Mouse (Mus musculus) intestine, embryonic 16.5 days (tissue): ENCODE data around the gene Pbx1. TPM values are rescaled to one million over a fixed set of nuclear protein-coding genes. Genes with fewer than 3 reads are reported as not detected.

Experiments
- ATAC-seq: fragments of 200-750 bp; cut with Nextera tagmentation; 2 replicates; pipeline ENCODE4 v1.8.0; 2017; ENCODE audit warnings: moderate TSS enrichment, moderate library complexity
- H3K27ac ChIP-seq: fragments of 300-500 bp; sonication (generic); 2 replicates; pipeline ENCODE4 v1.5.1; 2014; ENCODE audit warnings: mild to moderate bottlenecking, low read length
- H3K27me3 ChIP-seq: fragments of 300-500 bp; sonication (generic); replicated peaks from 2 replicates; pipeline ENCODE4 v1.6.1; 2014; ENCODE audit warnings: low read length, control low read depth, mixed read lengths; ENCODE audit not compliant: control insufficient read depth, insufficient read depth
- H3K36me3 ChIP-seq: fragments of 300-500 bp; sonication (generic); 2 replicates; pipeline ENCODE4 v1.6.1; 2014; ENCODE audit warnings: low read length, control low read depth; ENCODE audit not compliant: control insufficient read depth, insufficient read depth
- H3K4me1 ChIP-seq: fragments of 300-500 bp; sonication (generic); 2 replicates; pipeline ENCODE4 v1.6.1; 2014; ENCODE audit warnings: low read length, control low read depth, mixed read lengths; ENCODE audit not compliant: control insufficient read depth, insufficient read depth
- H3K4me2 ChIP-seq: fragments of 300-500 bp; sonication (generic); 2 replicates; pipeline ENCODE4 v1.6.1; 2014; ENCODE audit warnings: low read depth, low read length, control low read depth
- H3K4me3 ChIP-seq: fragments of 300-500 bp; sonication (generic); 2 replicates; pipeline ENCODE4 v1.5.1; 2014; ENCODE audit warnings: mild to moderate bottlenecking, low read length
- H3K9ac ChIP-seq: fragments of 300-500 bp; sonication (generic); 2 replicates; pipeline ENCODE4 v1.6.1; 2014; ENCODE audit warnings: low read depth, low read length
- H3K9me3 ChIP-seq: fragments of 300-500 bp; sonication (generic); 2 replicates; pipeline ENCODE4 v1.6.1; 2016; ENCODE audit warnings: low read length, control low read depth; ENCODE audit not compliant: control insufficient read depth
- WGBS: fragments of 180-500 bp; shearing (Covaris S2); extraction: QIAGEN DNeasy Blood & Tissue Kit; methylation state at CpG from one replicate; pipeline ENCODE4 v1.1.7; 2014; 5-methylcytosine and 5-hydroxymethylcytosine counted together
- polyA plus RNA-seq: library from polyadenylated mRNA; unstranded; fragments of >200 nt; fragmentation: Nextera tagmentation; extraction: Ambion mirVana; gene quantifications from 2 replicates; pipeline ENCODE4 v1.2.1, GENCODE M21; 2015

The Pbx1 gene
- polyA plus RNA-seq, 1 experiment from 2014 or later = 17.2 TPM

DNA sequence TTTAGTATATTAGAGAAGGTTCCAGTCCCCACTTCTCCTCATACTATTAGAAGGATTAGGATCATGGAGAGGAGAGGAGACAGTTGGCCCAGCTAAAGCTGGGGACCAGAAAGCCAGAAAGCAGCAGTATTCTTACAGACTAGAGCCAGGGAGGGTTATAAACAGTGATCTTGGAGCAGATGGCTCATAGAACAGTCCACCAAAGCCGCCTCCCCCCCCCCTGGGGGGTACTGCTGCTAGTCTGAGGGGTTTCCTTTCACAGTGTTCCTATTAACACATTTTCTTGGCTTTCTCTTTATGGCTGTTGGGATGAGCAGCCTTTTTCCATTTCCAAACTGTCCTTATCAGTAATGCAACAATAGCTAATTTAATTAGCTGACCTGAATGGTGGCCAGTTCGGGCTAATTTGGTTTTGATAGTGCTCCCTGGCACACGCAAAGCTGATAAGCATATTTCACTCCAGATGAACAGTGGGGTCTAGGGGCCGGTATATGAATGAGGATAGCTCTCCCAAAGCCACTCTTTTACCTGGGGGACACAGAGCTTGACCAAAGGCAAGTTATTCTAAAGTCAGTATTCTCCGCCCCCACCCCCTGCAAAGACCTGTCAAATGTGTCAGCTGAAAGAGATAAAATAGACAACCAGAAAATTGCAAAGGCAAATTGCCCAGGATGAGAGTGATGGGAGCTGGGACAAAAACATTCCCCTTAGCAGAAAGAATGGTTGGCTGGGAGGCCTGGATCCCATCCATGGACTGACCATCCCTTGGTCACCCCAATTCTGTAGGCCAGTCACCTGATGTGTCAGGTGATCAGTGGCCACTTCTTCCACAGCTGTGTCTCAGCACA lies 307.2 kb downstream of the Pbx1 start:
- no peak overlapping the region for H3K4me3 ChIP-seq
- no peaks in the 10 kb centered on the region for H3K9me3 ChIP-seq
- H3K27me3 ChIP-seq = no peaks in the 10 kb centered on the region
- ATAC-seq = no peak
- H3K36me3 ChIP-seq = no peaks in the 10 kb centered on the region
- 77% methylated on average over 5 of the region's 5 CpGs for WGBS
- no peak overlapping the region for H3K27ac ChIP-seq
- no peaks in the 10 kb centered on the region for H3K4me1 ChIP-seq
- H3K9ac ChIP-seq = no peak overlapping the region
- H3K4me2 ChIP-seq = no peak overlapping the region

DNA sequence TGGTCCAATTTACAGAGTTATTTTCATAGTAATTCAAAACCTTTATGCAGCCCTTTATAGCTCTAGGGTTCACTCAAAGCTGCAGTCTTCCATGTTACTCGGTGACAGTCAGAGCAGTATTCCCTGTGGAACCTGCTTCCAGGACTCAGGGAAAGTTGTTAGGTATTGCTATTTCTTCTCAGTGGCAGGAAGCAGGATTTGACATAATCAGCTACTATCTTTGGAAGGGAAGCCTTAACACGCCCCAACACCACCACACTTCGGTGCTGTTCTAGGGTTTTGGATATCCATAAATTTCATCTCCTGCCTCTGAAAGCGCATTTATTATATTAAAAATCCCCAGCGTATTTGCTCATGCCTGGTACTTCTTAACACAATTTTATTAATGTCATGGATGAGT lies 314.0 kb downstream of the Pbx1 start:
- no peak overlapping the region for H3K4me2 ChIP-seq
- ATAC-seq = no peak
- WGBS = 81% methylated on average over 5 of the region's 5 CpGs
- no peaks in the 10 kb centered on the region for H3K36me3 ChIP-seq
- no peak overlapping the region for H3K27ac ChIP-seq
- no peaks in the 10 kb centered on the region for H3K9me3 ChIP-seq
- no peak overlapping the region for H3K9ac ChIP-seq
- no peak overlapping the region for H3K4me3 ChIP-seq
- H3K4me1 ChIP-seq = no peaks in the 10 kb centered on the region
- no peaks in the 10 kb centered on the region for H3K27me3 ChIP-seq

DNA sequence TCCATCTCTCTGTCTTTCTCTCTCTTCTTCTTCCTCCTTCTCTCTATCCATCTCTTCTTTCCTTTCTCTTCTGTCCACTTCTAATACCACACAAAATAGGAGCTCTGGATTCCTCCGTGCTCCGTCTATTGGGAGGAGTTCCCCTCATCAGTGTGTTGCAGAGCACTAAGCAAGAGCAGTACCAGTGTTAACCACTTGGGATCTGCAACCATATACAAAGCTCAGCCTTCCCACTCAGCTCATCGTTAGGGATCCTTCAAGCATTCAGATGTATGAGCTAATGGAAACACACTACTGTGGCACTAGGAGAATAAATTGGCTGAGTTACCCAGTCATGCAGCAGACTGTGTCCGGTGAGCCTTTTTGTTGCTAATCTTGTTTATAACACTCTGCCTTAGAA lies 314.7 kb downstream of the Pbx1 start:
- no peaks in the 10 kb centered on the region for H3K9me3 ChIP-seq
- WGBS = 79% methylated on average over 4 of the region's 4 CpGs
- no peak overlapping the region for H3K27ac ChIP-seq
- H3K27me3 ChIP-seq = no peaks in the 10 kb centered on the region
- ATAC-seq = no peak
- no peak overlapping the region for H3K4me3 ChIP-seq
- H3K4me1 ChIP-seq = no peaks in the 10 kb centered on the region
- H3K9ac ChIP-seq = no peak overlapping the region
- H3K36me3 ChIP-seq = no peaks in the 10 kb centered on the region
- H3K4me2 ChIP-seq = no peak overlapping the region

GRCm38 (mm10) chr1:168109797-168110196 lies 322.3 kb downstream of the Pbx1 start:
- Histone ChIP-seq H3K36me3 (no peaks in the 10 kb centered on the region), H3K27me3 (no peaks in the 10 kb centered on the region), H3K4me2 (no peak overlapping the region), H3K9ac (no peak overlapping the region), H3K4me3 (no peak overlapping the region), H3K4me1 (no peaks in the 10 kb centered on the region), H3K9me3 (no peaks in the 10 kb centered on the region), H3K27ac (no peak overlapping the region)
- 78% methylated on average over 8 of the region's 8 CpGs for WGBS
- ATAC-seq = no peak

DNA sequence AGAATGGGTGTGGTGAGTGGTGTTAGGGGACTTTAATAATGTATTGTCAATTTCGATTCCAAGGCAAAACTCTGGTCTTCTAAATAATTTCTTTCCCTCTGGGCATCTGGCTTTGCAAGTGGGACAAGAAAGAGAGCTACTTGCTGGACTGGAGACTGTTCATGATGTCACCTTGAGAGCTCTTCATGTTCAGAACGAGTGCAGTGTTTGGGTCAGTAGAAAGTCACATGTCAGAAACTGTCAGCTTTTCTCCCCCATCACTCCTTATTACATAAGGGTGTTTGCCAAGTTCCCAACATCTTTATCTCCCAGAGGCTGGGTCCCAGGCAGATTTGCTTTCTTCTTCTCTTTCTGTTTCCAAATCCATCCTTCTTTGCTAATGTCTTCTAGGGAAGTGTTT lies 328.2 kb downstream of the Pbx1 start:
- Histone ChIP-seq H3K4me1 (no peaks in the 10 kb centered on the region), H3K4me3 (no peak overlapping the region), H3K4me2 (no peak overlapping the region), H3K9me3 (no peaks in the 10 kb centered on the region), H3K36me3 (no peaks in the 10 kb centered on the region), H3K9ac (no peak overlapping the region), H3K27me3 (no peaks in the 10 kb centered on the region), H3K27ac (no peak overlapping the region)
- no peak for ATAC-seq
- WGBS = 71% methylated on average over 2 of the region's 2 CpGs

- ATAC-seq = no peak
- Histone ChIP-seq H3K4me2 (no peak overlapping the region), H3K27ac (no peak overlapping the region), H3K4me3 (no peak overlapping the region), H3K4me1 (no peaks in the 10 kb centered on the region), H3K36me3 (no peaks in the 10 kb centered on the region), H3K9me3 (no peaks in the 10 kb centered on the region), H3K27me3 (no peaks in the 10 kb centered on the region), H3K9ac (no peak overlapping the region)
- WGBS = 61% methylated on average over 3 of the region's 3 CpGs
These were observed 330.6 kb downstream of the Pbx1 start for GRCm38 (mm10) chr1:168101514-168101913.

DNA sequence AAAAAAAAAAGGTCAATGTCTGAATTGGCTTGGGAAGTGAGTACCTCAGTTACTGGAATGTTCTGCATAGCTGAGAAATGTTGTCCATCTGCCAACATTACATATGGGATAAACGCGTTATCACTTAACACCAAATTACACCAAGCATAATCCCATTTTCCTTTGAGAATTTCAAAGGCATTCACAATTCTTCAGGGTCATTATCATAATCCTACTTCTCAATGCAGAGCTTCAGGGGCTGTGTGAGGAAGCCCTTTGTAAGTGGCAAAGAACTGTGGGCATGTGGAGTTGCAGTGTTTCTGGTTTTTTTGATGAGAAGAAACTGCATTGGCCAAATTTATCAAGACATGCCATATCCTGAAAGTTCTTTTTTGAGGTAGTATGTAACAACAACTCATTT lies 333.3 kb downstream of the Pbx1 start:
- Histone ChIP-seq H3K27me3 (no peaks in the 10 kb centered on the region), H3K4me1 (no peaks in the 10 kb centered on the region), H3K36me3 (no peaks in the 10 kb centered on the region), H3K4me3 (no peak overlapping the region), H3K27ac (no peak overlapping the region), H3K9me3 (no peaks in the 10 kb centered on the region), H3K4me2 (no peak overlapping the region), H3K9ac (no peak overlapping the region)
- ATAC-seq = no peak
- WGBS = 94% methylated on average over 2 of the region's 2 CpGs

GRCm38 (mm10) chr1:168094671-168095070 lies 337.4 kb downstream of the Pbx1 start:
- no peak overlapping the region for H3K9ac ChIP-seq
- no peak overlapping the region for H3K27ac ChIP-seq
- H3K27me3 ChIP-seq = no peaks in the 10 kb centered on the region
- no peaks in the 10 kb centered on the region for H3K36me3 ChIP-seq
- no peaks in the 10 kb centered on the region for H3K4me1 ChIP-seq
- no peak overlapping the region for H3K4me2 ChIP-seq
- H3K9me3 ChIP-seq = no peaks in the 10 kb centered on the region
- H3K4me3 ChIP-seq = no peak overlapping the region
- 45% methylated on average over 4 of the region's 4 CpGs for WGBS
- ATAC-seq = no peak

GRCm38 (mm10) chr1:168093044-168093443 lies 339.0 kb downstream of the Pbx1 start:
- H3K9me3 ChIP-seq = no peaks in the 10 kb centered on the region
- no peak overlapping the region for H3K4me3 ChIP-seq
- no peak overlapping the region for H3K27ac ChIP-seq
- no peaks in the 10 kb centered on the region for H3K4me1 ChIP-seq
- no peak overlapping the region for H3K9ac ChIP-seq
- 73% methylated on average over 2 of the region's 2 CpGs for WGBS
- no peak for ATAC-seq
- H3K36me3 ChIP-seq = no peaks in the 10 kb centered on the region
- no peaks in the 10 kb centered on the region for H3K27me3 ChIP-seq
- no peak overlapping the region for H3K4me2 ChIP-seq

DNA sequence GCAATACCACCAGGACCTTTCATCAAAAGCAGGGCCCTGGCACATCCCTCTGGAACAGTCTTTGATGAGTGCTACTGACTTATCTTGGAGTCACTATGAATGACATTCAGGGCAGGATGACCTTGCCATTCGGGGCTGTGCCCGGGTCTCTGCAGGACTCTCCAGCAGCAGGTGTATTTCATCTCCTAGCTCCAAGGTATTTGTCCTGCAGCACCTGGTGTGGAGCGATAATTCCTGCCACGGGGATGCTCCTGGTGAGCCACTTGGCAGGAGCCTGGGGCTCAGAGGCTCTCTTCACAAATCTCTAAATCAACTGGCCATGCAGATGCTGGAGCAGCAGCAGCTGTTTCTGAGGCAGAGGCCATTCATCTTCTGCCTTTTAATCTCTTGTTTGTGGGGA lies 340.4 kb downstream of the Pbx1 start:
- no peak overlapping the region for H3K4me3 ChIP-seq
- H3K9me3 ChIP-seq = no peaks in the 10 kb centered on the region
- no peak overlapping the region for H3K9ac ChIP-seq
- H3K4me2 ChIP-seq = no peak overlapping the region
- no peak for ATAC-seq
- H3K27ac ChIP-seq = no peak overlapping the region
- WGBS = 58% methylated on average over 4 of the region's 4 CpGs
- H3K36me3 ChIP-seq = no peaks in the 10 kb centered on the region
- no peaks in the 10 kb centered on the region for H3K4me1 ChIP-seq
- no peaks in the 10 kb centered on the region for H3K27me3 ChIP-seq
